Comparison of ENCODE assay signal across 11 mouse cellular contexts in the genomic region with DNA sequence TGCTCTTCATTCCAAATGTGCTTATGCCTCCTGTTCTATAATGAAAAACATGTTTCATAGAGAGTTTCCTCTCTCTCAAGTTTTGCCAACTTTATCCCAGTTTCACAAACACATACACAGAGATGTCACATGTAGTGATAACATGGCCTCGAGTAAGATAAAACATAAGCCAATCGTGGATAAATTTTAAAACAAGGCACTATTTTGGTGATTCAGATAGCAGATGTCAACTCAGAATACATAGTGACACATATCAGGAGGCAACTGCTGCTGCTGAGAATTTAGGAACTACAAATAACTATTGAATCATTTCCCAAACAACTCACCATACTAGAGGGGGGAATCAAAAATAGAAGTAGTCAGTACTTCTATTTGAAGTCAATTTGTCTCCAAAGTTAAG.
"Had no signal": no experiment of that assay in that cellular context is flagged by ENCODE, and none has a peak within 500 bp of the region (broad histone marks: within the 10 kb centered on the region; RNA-seq: fewer than 3 reads in every experiment).

No protein-coding gene starts in this region.

- DNase-seq: kidney, adult 2 months; kidney, postnatal 14 days; lung, postnatal 14 days; right cerebral cortex, postnatal 25 days; thymus, postnatal 4 days had no signal

- H3K4me2 ChIP-seq: kidney, embryonic 15.5 days; limb, embryonic 15.5 days; liver, embryonic 12.5 days; lung, embryonic 15.5 days; midbrain, embryonic 12.5 days had no signal

- H3K27me3 ChIP-seq: limb, embryonic 15.5 days; liver, embryonic 12.5 days; lung, embryonic 15.5 days had no signal

- H3K27ac ChIP-seq: kidney, embryonic 15.5 days; limb, embryonic 15.5 days; liver, embryonic 12.5 days; lung, embryonic 15.5 days; midbrain, embryonic 12.5 days had no signal

- H3K36me3 ChIP-seq: kidney, embryonic 15.5 days; limb, embryonic 15.5 days; liver, embryonic 12.5 days; lung, embryonic 15.5 days; midbrain, embryonic 12.5 days had no signal

- H3K9ac ChIP-seq: kidney, embryonic 15.5 days; limb, embryonic 15.5 days; liver, embryonic 12.5 days; lung, embryonic 15.5 days; midbrain, embryonic 12.5 days had no signal

- H3K4me1 ChIP-seq: kidney, embryonic 15.5 days; limb, embryonic 15.5 days; liver, embryonic 12.5 days; lung, embryonic 15.5 days had no signal

- ATAC-seq: liver, embryonic 12.5 days; midbrain, embryonic 16.5 days had no signal

- H3K9me3 ChIP-seq: kidney, embryonic 15.5 days; limb, embryonic 15.5 days; liver, embryonic 12.5 days; lung, embryonic 15.5 days; midbrain, embryonic 12.5 days had no signal

- H3K4me3 ChIP-seq: kidney, embryonic 15.5 days; limb, embryonic 15.5 days; liver, embryonic 12.5 days; lung, embryonic 15.5 days; midbrain, embryonic 12.5 days had no signal
